Mouse (Mus musculus): ENCODE results near the gene Spock1. TPM values are rescaled to one million over a fixed set of nuclear protein-coding genes. Genes with fewer than 3 reads are reported as not detected.
A peak's percentile ranks its signal among the peaks of the same experiment; 100 is the strongest.

The Spock1 gene
- polyA plus RNA-seq, 1 experiment from 2014 or later, result 97.3 TPM

- no peak overlapping the region for H3K4me2 ChIP-seq
- H3K27me3 ChIP-seq, result no peaks in the 10 kb centered on the region
- H3K36me3 ChIP-seq, result no peaks in the 10 kb centered on the region
- no peak overlapping the region for H3K27ac ChIP-seq (replicated peaks)
- no peaks in the 10 kb centered on the region for H3K9me3 ChIP-seq
- no peak overlapping the region for H3K4me3 ChIP-seq
- ATAC-seq (ENCODE audit: low FRiP score, low read depth), result no peak
- H3K4me1 ChIP-seq (replicated peaks), result peaks cover 29% of the 10 kb centered on the region
- WGBS, result 15% methylated on average over 5 of the region's 5 CpGs
- H3K9ac ChIP-seq, result no peak overlapping the region
Observed at GRCm38 (mm10) chr13:57718087-57718486, 190.0 kb downstream of the Spock1 start.

GRCm38 (mm10) chr13:57712910-57713309, 195.2 kb downstream of the Spock1 start:
- no peak overlapping the region for H3K9ac ChIP-seq
- no peaks in the 10 kb centered on the region for H3K36me3 ChIP-seq
- ATAC-seq (ENCODE audit: low FRiP score, low read depth), result 0 out of 2 replicates have a peak, but pooled peaks have one; percentile 19
- no peaks in the 10 kb centered on the region for H3K9me3 ChIP-seq
- no peak overlapping the region for H3K27ac ChIP-seq (replicated peaks)
- peaks cover 8% of the 10 kb centered on the region; the same call in 1 of the 2 replicates for H3K4me1 ChIP-seq (replicated peaks)
- H3K4me3 ChIP-seq, result no peak overlapping the region
- WGBS, result 82% methylated on average over 4 of the region's 4 CpGs
- no peaks in the 10 kb centered on the region for H3K27me3 ChIP-seq
- no peak overlapping the region for H3K4me2 ChIP-seq

GRCm38 (mm10) chr13:57708425-57708824, 199.7 kb downstream of the Spock1 start:
- H3K36me3 ChIP-seq, result no peaks in the 10 kb centered on the region
- H3K4me2 ChIP-seq, result no peak overlapping the region
- H3K9me3 ChIP-seq, result no peaks in the 10 kb centered on the region
- no peak overlapping the region for H3K27ac ChIP-seq (replicated peaks)
- no peak overlapping the region for H3K4me3 ChIP-seq
- no peak for ATAC-seq (ENCODE audit: low FRiP score, low read depth)
- no peak overlapping the region for H3K9ac ChIP-seq
- no peaks in the 10 kb centered on the region for H3K27me3 ChIP-seq
- H3K4me1 ChIP-seq (replicated peaks), result peaks cover 4% of the 10 kb centered on the region; the same call in 1 of the 2 replicates

- no peaks in the 10 kb centered on the region for H3K9me3 ChIP-seq
- H3K27me3 ChIP-seq, result no peaks in the 10 kb centered on the region
- no peaks in the 10 kb centered on the region for H3K36me3 ChIP-seq
- WGBS, result 82% methylated on average over 2 of the region's 2 CpGs
- no peak overlapping the region for H3K27ac ChIP-seq (replicated peaks)
- ATAC-seq (ENCODE audit: low FRiP score, low read depth), result no peak
- H3K4me2 ChIP-seq, result no peak overlapping the region
- peaks cover 13% of the 10 kb centered on the region for H3K4me1 ChIP-seq (replicated peaks)
- no peak overlapping the region for H3K9ac ChIP-seq
- no peak overlapping the region for H3K4me3 ChIP-seq
Observed at GRCm38 (mm10) chr13:57702966-57703365, 205.2 kb downstream of the Spock1 start.

- Histone ChIP-seq H3K4me2 (no peak overlapping the region), H3K9me3 (no peaks in the 10 kb centered on the region), H3K27ac (replicated peaks) (no peak overlapping the region), H3K36me3 (no peaks in the 10 kb centered on the region), H3K9ac (no peak overlapping the region), H3K4me3 (no peak overlapping the region), H3K27me3 (no peaks in the 10 kb centered on the region), H3K4me1 (replicated peaks) (peaks cover 13% of the 10 kb centered on the region)
- WGBS, result 80% methylated on average over 5 of the region's 5 CpGs
- ATAC-seq (ENCODE audit: low FRiP score, low read depth), result no peak
Observed at GRCm38 (mm10) chr13:57696685-57697084, 211.4 kb downstream of the Spock1 start.

GRCm38 (mm10) chr13:57688926-57689325, 219.2 kb downstream of the Spock1 start:
- no peak overlapping the region for H3K27ac ChIP-seq (replicated peaks)
- WGBS, result 78% methylated on average over 5 of the region's 5 CpGs
- H3K4me3 ChIP-seq, result no peak overlapping the region
- H3K4me2 ChIP-seq, result no peak overlapping the region
- no peak for ATAC-seq (ENCODE audit: low FRiP score, low read depth)
- no peak overlapping the region for H3K9ac ChIP-seq
- H3K4me1 ChIP-seq (replicated peaks), result no peaks in the 10 kb centered on the region
- no peaks in the 10 kb centered on the region for H3K9me3 ChIP-seq
- H3K36me3 ChIP-seq, result no peaks in the 10 kb centered on the region
- no peaks in the 10 kb centered on the region for H3K27me3 ChIP-seq

GRCm38 (mm10) chr13:57686437-57686836, 221.7 kb downstream of the Spock1 start:
- H3K27ac ChIP-seq (replicated peaks), result no peak overlapping the region
- H3K27me3 ChIP-seq, result no peaks in the 10 kb centered on the region
- H3K36me3 ChIP-seq, result no peaks in the 10 kb centered on the region
- no peaks in the 10 kb centered on the region for H3K4me1 ChIP-seq (replicated peaks)
- H3K9me3 ChIP-seq, result no peaks in the 10 kb centered on the region
- no peak overlapping the region for H3K4me3 ChIP-seq
- no peak for ATAC-seq (ENCODE audit: low FRiP score, low read depth)
- H3K9ac ChIP-seq, result no peak overlapping the region
- WGBS, result 81% methylated on average over 5 of the region's 5 CpGs
- H3K4me2 ChIP-seq, result no peak overlapping the region

- no peak overlapping the region for H3K4me2 ChIP-seq
- H3K9ac ChIP-seq, result no peak overlapping the region
- H3K36me3 ChIP-seq, result no peaks in the 10 kb centered on the region
- ATAC-seq (ENCODE audit: low FRiP score, low read depth), result no peak
- WGBS, result 53% methylated on average over 11 of the region's 11 CpGs
- no peak overlapping the region for H3K4me3 ChIP-seq
- no peak overlapping the region for H3K27ac ChIP-seq (replicated peaks)
- H3K27me3 ChIP-seq, result no peaks in the 10 kb centered on the region
- H3K9me3 ChIP-seq, result no peaks in the 10 kb centered on the region
- no peaks in the 10 kb centered on the region for H3K4me1 ChIP-seq (replicated peaks)
Observed at GRCm38 (mm10) chr13:57685201-57685600, 222.9 kb downstream of the Spock1 start.

- WGBS, result 88% methylated on average over 2 of the region's 2 CpGs
- Histone ChIP-seq H3K4me3 (no peak overlapping the region), H3K36me3 (no peaks in the 10 kb centered on the region), H3K27ac (replicated peaks) (no peak overlapping the region), H3K4me1 (replicated peaks) (no peaks in the 10 kb centered on the region), H3K9me3 (no peaks in the 10 kb centered on the region), H3K4me2 (no peak overlapping the region), H3K9ac (no peak overlapping the region), H3K27me3 (no peaks in the 10 kb centered on the region)
- no peak for ATAC-seq (ENCODE audit: low FRiP score, low read depth)
Observed at GRCm38 (mm10) chr13:57679591-57679990, 228.5 kb downstream of the Spock1 start.

GRCm38 (mm10) chr13:57676820-57677219, 231.3 kb downstream of the Spock1 start:
- WGBS, result 94% methylated on average over 1 of the region's 1 CpGs
- Histone ChIP-seq H3K4me1 (replicated peaks) (peaks cover 8% of the 10 kb centered on the region), H3K4me3 (no peak overlapping the region), H3K27ac (replicated peaks) (no peak overlapping the region), H3K4me2 (no peak overlapping the region), H3K9me3 (no peaks in the 10 kb centered on the region), H3K27me3 (no peaks in the 10 kb centered on the region), H3K36me3 (no peaks in the 10 kb centered on the region), H3K9ac (no peak overlapping the region)
- ATAC-seq (ENCODE audit: low FRiP score, low read depth), result no peak

- no peak overlapping the region for H3K27ac ChIP-seq (replicated peaks)
- H3K4me2 ChIP-seq, result no peak overlapping the region
- H3K27me3 ChIP-seq, result no peaks in the 10 kb centered on the region
- peaks cover 19% of the 10 kb centered on the region for H3K4me1 ChIP-seq (replicated peaks)
- H3K4me3 ChIP-seq, result no peak overlapping the region
- WGBS, result 94% methylated on average over 1 of the region's 1 CpGs
- 0 out of 2 replicates have a peak, but pooled peaks have one; percentile 30 for ATAC-seq (ENCODE audit: low FRiP score, low read depth)
- H3K36me3 ChIP-seq, result no peaks in the 10 kb centered on the region
- no peak overlapping the region for H3K9ac ChIP-seq
- no peaks in the 10 kb centered on the region for H3K9me3 ChIP-seq
Observed at GRCm38 (mm10) chr13:57673399-57673798, 234.7 kb downstream of the Spock1 start.

GRCm38 (mm10) chr13:57672762-57673161, 235.4 kb downstream of the Spock1 start:
- 79% methylated on average over 3 of the region's 3 CpGs for WGBS
- H3K27ac ChIP-seq (replicated peaks), result no peak overlapping the region
- no peaks in the 10 kb centered on the region for H3K36me3 ChIP-seq
- H3K4me3 ChIP-seq, result no peak overlapping the region
- H3K27me3 ChIP-seq, result no peaks in the 10 kb centered on the region
- no peaks in the 10 kb centered on the region for H3K9me3 ChIP-seq
- no peak overlapping the region for H3K4me2 ChIP-seq
- no peak overlapping the region for H3K9ac ChIP-seq
- peaks cover 19% of the 10 kb centered on the region for H3K4me1 ChIP-seq (replicated peaks)
- ATAC-seq (ENCODE audit: low FRiP score, low read depth), result no peak

- Histone ChIP-seq H3K4me1 (replicated peaks) (peaks cover 21% of the 10 kb centered on the region), H3K9me3 (no peaks in the 10 kb centered on the region), H3K27me3 (no peaks in the 10 kb centered on the region), H3K9ac (no peak overlapping the region), H3K4me2 (no peak overlapping the region), H3K4me3 (no peak overlapping the region), H3K36me3 (no peaks in the 10 kb centered on the region), H3K27ac (replicated peaks) (no peak overlapping the region)
- no peak for ATAC-seq (ENCODE audit: low FRiP score, low read depth)
- 40% methylated on average over 9 of the region's 9 CpGs for WGBS
Observed at GRCm38 (mm10) chr13:57671919-57672318, 236.2 kb downstream of the Spock1 start.

Data from hindbrain, embryonic 15.5 days (tissue).